Mouse (Mus musculus) ES-E14 (cell line): ENCODE results near the gene Kif7. TPM values are rescaled to one million over a fixed set of nuclear protein-coding genes. Genes with fewer than 3 reads are reported as not detected.

Experiments used
- DNase-seq: peaks from one replicate; pipeline ENCODE4 v3.0.0-alpha.2; 2013; ENCODE audit warnings: low read depth, low spot score
- H3K27ac ChIP-seq: 2 replicates; pipeline ENCODE4 v1.5.1; 2012; ENCODE audit warnings: low read depth, mild to moderate bottlenecking, low read length, moderate library complexity, mixed read lengths; ENCODE audit not compliant: poor library complexity, insufficient read depth, severe bottlenecking
- H3K36me3 ChIP-seq: 2 replicates; pipeline ENCODE4 v1.6.1; 2012; ENCODE audit warnings: mild to moderate bottlenecking, low read length, moderate library complexity, mixed read lengths; ENCODE audit not compliant: control insufficient read depth, poor library complexity, insufficient read depth, severe bottlenecking
- H3K4me1 ChIP-seq, 2 experiments: fragments of 150-350 bp in 1 of 2; sonication (generic) in 1 of 2; 2 replicates each; pipeline ENCODE4 v1.6.1; 2012; ENCODE audit warnings: low read length in 2 of 2, mild to moderate bottlenecking in 1 of 2, mixed read lengths in 1 of 2; ENCODE audit not compliant: control insufficient read depth in 2 of 2, insufficient read depth in 2 of 2, poor library complexity in 1 of 2
- H3K4me3 ChIP-seq, 2 experiments: fragments of 150-350 bp in 1 of 2; sonication (generic) in 1 of 2; 2 replicates each; pipeline ENCODE4 v1.5.1; 2012; ENCODE audit warnings: low read length in 2 of 2, low read depth in 1 of 2, mild to moderate bottlenecking in 1 of 2, mixed read lengths in 1 of 2; ENCODE audit not compliant: insufficient read depth in 1 of 2, poor library complexity in 1 of 2, severe bottlenecking in 1 of 2
- H3K9ac ChIP-seq: 2 replicates; pipeline ENCODE4 v1.6.1; 2012; ENCODE audit warnings: low read depth, mild to moderate bottlenecking, low read length, mixed read lengths; ENCODE audit not compliant: poor library complexity, insufficient read depth, severe bottlenecking
- H3K9me3 ChIP-seq: fragments of 150-350 bp; sonication (generic); 2 replicates; pipeline ENCODE4 v1.6.1; 2012; ENCODE audit warnings: low read depth, mild to moderate bottlenecking, low read length; ENCODE audit not compliant: control insufficient read depth, insufficient read depth
- CHD2 ChIP-seq: IDR thresholded peaks from 2 replicates; pipeline ENCODE4 v1.6.1; 2014; ENCODE audit warnings: mild to moderate bottlenecking, low read depth, low read length, inconsistent platforms
- HCFC1 ChIP-seq: IDR thresholded peaks from 2 replicates; pipeline ENCODE4 v1.6.1; 2012; ENCODE audit warnings: low read length, inconsistent platforms, borderline replicate concordance; ENCODE audit not compliant: insufficient read depth
- MAFK ChIP-seq: IDR thresholded peaks from 2 replicates; pipeline ENCODE4 v1.6.1; 2014; ENCODE audit warnings: mild to moderate bottlenecking, low read depth, low read length, inconsistent platforms; ENCODE audit not compliant: insufficient read depth
- ZC3H11A ChIP-seq: IDR thresholded peaks from 2 replicates; pipeline ENCODE4 v1.6.1; 2012; ENCODE audit warnings: low read depth, mild to moderate bottlenecking, inconsistent platforms, low read length, borderline replicate concordance
- ZNF384 ChIP-seq: IDR thresholded peaks from 2 replicates; pipeline ENCODE4 v1.6.1; 2012; ENCODE audit warnings: low read depth, low read length, inconsistent platforms
- in situ Hi-C, 2 experiments: fragments of 600-800 bp; cut with MboI; formaldehyde crosslinking; loops; one replicate each; pipeline ENCODE4 v1.15.1; 2025; ENCODE audit warnings: low sequenced_read_pairs in 2 of 2, inconsistent platforms in 1 of 2; ENCODE audit not compliant: unreplicated experiment in 2 of 2
- total RNA-seq: library from RNA; depleted of rRNA; stranded (reverse); fragments of 300-350 nt; gene quantifications from 2 replicates; pipeline ENCODE4 v1.2.3, GENCODE M21; 2012

The Kif7 gene
- total RNA-seq, 1 experiment: 9.2 TPM

- Histone ChIP-seq H3K9ac (no peak overlapping the region), H3K4me1 (no peaks in the 10 kb centered on the region; a peak in 1 of 4 replicates), H3K9me3 (no peaks in the 10 kb centered on the region), H3K27ac (no peak overlapping the region), H3K4me3 (no peak overlapping the region), H3K36me3 (peaks cover 48% of the 10 kb centered on the region)
- in situ Hi-C loops: loop anchor here in 1 of 2 experiments (25.0 kb wide), 1 partner anchor 633 kb away; the partner anchor contains the start of gene Rccd1
- no peak for TF ChIP-seq ZC3H11A
- no peak for TF ChIP-seq ZNF384
- no peak for TF ChIP-seq MAFK
- TF ChIP-seq CHD2: no peak
- no peak for TF ChIP-seq HCFC1
- DNase-seq: no peak
Observed at GRCm38 (mm10) chr7:79679186-79679585, 36.3 kb downstream of the Kif7 start.

- Histone ChIP-seq H3K4me3 (no peak overlapping the region), H3K27ac (no peak overlapping the region), H3K9ac (no peak overlapping the region), H3K4me1 (no peaks in the 10 kb centered on the region), H3K9me3 (no peaks in the 10 kb centered on the region), H3K36me3 (peaks cover 47% of the 10 kb centered on the region)
- TF ChIP-seq CHD2: no peak
- no peak for TF ChIP-seq MAFK
- TF ChIP-seq HCFC1: no peak
- TF ChIP-seq ZC3H11A: no peak
- TF ChIP-seq ZNF384: no peak
- DNase-seq: no peak
- in situ Hi-C loops: no loop called here
Observed at GRCm38 (mm10) chr7:79670900-79671604, 44.5 kb downstream of the Kif7 start.

GRCm38 (mm10) chr7:79666690-79667089, 48.8 kb downstream of the Kif7 start:
- DNase-seq: no peak
- TF ChIP-seq MAFK (no peak), ZNF384 (no peak), CHD2 (no peak), HCFC1 (no peak), ZC3H11A (no peak)

GRCm38 (mm10) chr7:79661253-79661890, 54.1 kb downstream of the Kif7 start:
- DNase-seq: peak; percentile 49
- TF ChIP-seq HCFC1: no peak
- peak; percentile 88 for TF ChIP-seq ZNF384
- Histone ChIP-seq H3K36me3 (peaks cover 11% of the 10 kb centered on the region), H3K9me3 (no peaks in the 10 kb centered on the region), H3K27ac (peak overlapping the region; percentile 38), H3K4me1 (0 out of 4 replicates have a peak, but pooled peaks cover 1 to 2% of the 10 kb centered on the region in 2 experiments), H3K9ac (peak overlapping the region; percentile 94), H3K4me3 (peak overlapping the region; percentile 84 to 90)
- in situ Hi-C loops: no loop called here

More at GRCm38 (mm10) chr7:79666690-79667089, 48.8 kb downstream of the Kif7 start:
- H3K9ac ChIP-seq: no peak overlapping the region
- H3K27ac ChIP-seq: no peak overlapping the region
- no peak overlapping the region for H3K4me3 ChIP-seq
- no peaks in the 10 kb centered on the region for H3K9me3 ChIP-seq
- H3K4me1 ChIP-seq: 0 out of 4 replicates have a peak, but pooled peaks cover 0 to 2% of the 10 kb centered on the region in 2 experiments
- in situ Hi-C loops: no loop called here
- peaks cover 39% of the 10 kb centered on the region for H3K36me3 ChIP-seq
